Mouse (Mus musculus) MEL (cell line): Measurements from ENCODE around the gene Gls. TPM values are rescaled to one million over a fixed set of nuclear protein-coding genes. Genes with fewer than 3 reads are reported as not detected.

ENCODE experiments used
- DNase-seq: peaks from one replicate; pipeline ENCODE4 v3.0.0; 2011; ENCODE audit warnings: low read depth, low spot score
- H3K27ac ChIP-seq: 2 replicates; pipeline ENCODE4 v1.5.1; 2012; ENCODE audit warnings: low read depth, mild to moderate bottlenecking, control low read depth, low read length, moderate library complexity; ENCODE audit not compliant: control insufficient read depth
- H3K27me3 ChIP-seq, 2 experiments: fragments of 150-350 bp in 1 of 2; sonication (generic) in 1 of 2; 2 replicates each; pipeline ENCODE4 v1.6.1; 2012; ENCODE audit warnings: low read length in 2 of 2, mild to moderate bottlenecking in 2 of 2, improper control_type of control experiment in 1 of 2, moderate library complexity in 1 of 2; ENCODE audit not compliant: insufficient read depth in 2 of 2, control insufficient read depth in 1 of 2
- H3K36me3 ChIP-seq, 2 experiments: 2 replicates each; pipeline ENCODE4 v1.6.1; 2012 to 2014; ENCODE audit warnings: low read length in 2 of 2, improper control_type of control experiment in 1 of 2, inconsistent platforms in 1 of 2, mild to moderate bottlenecking in 1 of 2; ENCODE audit not compliant: insufficient read depth in 2 of 2, control insufficient read depth in 1 of 2
- H3K4me1 ChIP-seq, 2 experiments: fragments of 150-350 bp in 1 of 2; sonication (generic) in 1 of 2; 2 replicates each; pipeline ENCODE4 v1.6.1; 2012; ENCODE audit warnings: low read length in 2 of 2, improper control_type of control experiment in 1 of 2, mild to moderate bottlenecking in 1 of 2; ENCODE audit not compliant: insufficient read depth in 2 of 2, control insufficient read depth in 1 of 2
- H3K4me3 ChIP-seq, 2 experiments: fragments of 150-350 bp in 1 of 2; sonication (generic) in 1 of 2; 2 replicates each; pipeline ENCODE4 v1.5.1; 2012; ENCODE audit warnings: low read depth in 2 of 2, low read length in 2 of 2, mild to moderate bottlenecking in 2 of 2, moderate library complexity in 2 of 2, control low read depth in 1 of 2, improper control_type of control experiment in 1 of 2; ENCODE audit not compliant: control insufficient read depth in 1 of 2, insufficient read depth in 1 of 2
- H3K79me2 ChIP-seq: 2 replicates; pipeline ENCODE4 v1.6.1; 2012; ENCODE audit warnings: mild to moderate bottlenecking, low read length, moderate library complexity; ENCODE audit not compliant: control insufficient read depth, poor library complexity, insufficient read depth
- H3K9ac ChIP-seq: 2 replicates; pipeline ENCODE4 v1.6.1; 2012; ENCODE audit warnings: low read depth, mild to moderate bottlenecking, control low read depth, low read length, moderate library complexity; ENCODE audit not compliant: control insufficient read depth, poor library complexity, severe bottlenecking
- H3K9me3 ChIP-seq: fragments of 150-350 bp; sonication (generic); replicated peaks from 2 replicates; pipeline ENCODE4 v1.6.1; 2012; ENCODE audit warnings: mild to moderate bottlenecking, low read length, improper control_type of control experiment, moderate library complexity; ENCODE audit not compliant: insufficient read depth
- CHD1 ChIP-seq: IDR thresholded peaks from 2 replicates; pipeline ENCODE4 v1.6.1; 2012; ENCODE audit warnings: low read depth, mild to moderate bottlenecking, inconsistent platforms, low read length, improper control_type of control experiment
- CHD2 ChIP-seq: IDR thresholded peaks from 2 replicates; pipeline ENCODE4 v1.6.1; 2011; ENCODE audit warnings: low read length, improper control_type of control experiment
- ELF1 ChIP-seq: IDR thresholded peaks from 2 replicates; pipeline ENCODE4 v1.6.1; 2014; ENCODE audit warnings: low read depth, mild to moderate bottlenecking, inconsistent platforms, low read length, improper control_type of control experiment, moderate library complexity
- EP300 ChIP-seq, 2 experiments: IDR thresholded peaks; 2 replicates each; pipeline ENCODE4 v1.6.1; 2011; ENCODE audit warnings: improper control_type of control experiment in 2 of 2, low read length in 2 of 2, low read depth in 1 of 2, mild to moderate bottlenecking in 1 of 2
- ETS1 ChIP-seq: IDR thresholded peaks from 2 replicates; pipeline ENCODE4 v1.6.1; 2012; ENCODE audit warnings: low read depth, mild to moderate bottlenecking, inconsistent platforms, low read length, improper control_type of control experiment, moderate library complexity
- GABPA ChIP-seq: IDR thresholded peaks from 2 replicates; pipeline ENCODE4 v1.6.1; 2012; ENCODE audit warnings: low read depth, mild to moderate bottlenecking, inconsistent platforms, low read length, improper control_type of control experiment, moderate library complexity
- GATA1 ChIP-seq: IDR thresholded peaks from 2 replicates; pipeline ENCODE4 v1.6.1; 2011; ENCODE audit warnings: low read depth, low read length, improper control_type of control experiment
- JUND ChIP-seq: IDR thresholded peaks from 2 replicates; pipeline ENCODE4 v1.6.1; 2011; ENCODE audit warnings: low read depth, mild to moderate bottlenecking, improper control_type of control experiment, low read length
- MAFK ChIP-seq: IDR thresholded peaks from 2 replicates; pipeline ENCODE4 v1.6.1; 2011; ENCODE audit warnings: low read depth, mild to moderate bottlenecking, low read length, improper control_type of control experiment, borderline replicate concordance
- MYB ChIP-seq: IDR thresholded peaks from 2 replicates; pipeline ENCODE4 v1.6.1; 2011; ENCODE audit warnings: mild to moderate bottlenecking, low read depth, low read length, improper control_type of control experiment
- NELFE ChIP-seq: IDR thresholded peaks from 2 replicates; pipeline ENCODE4 v1.6.1; 2011; ENCODE audit warnings: low read depth, low read length, improper control_type of control experiment
- POLR2A ChIP-seq, 2 experiments: IDR thresholded peaks; 2 replicates each; pipeline ENCODE4 v1.6.1; 2011 to 2012; ENCODE audit warnings: low read length in 2 of 2, mild to moderate bottlenecking in 2 of 2, control low read depth in 1 of 2, improper control_type of control experiment in 1 of 2, low read depth in 1 of 2, moderate library complexity in 1 of 2; ENCODE audit not compliant: control insufficient read depth in 1 of 2, insufficient read depth in 1 of 2, poor library complexity in 1 of 2
- POLR2AphosphoS2 ChIP-seq: IDR thresholded peaks from 2 replicates; pipeline ENCODE4 v1.6.1; 2011; ENCODE audit warnings: low read length, improper control_type of control experiment
- POLR2AphosphoS5 ChIP-seq: IDR thresholded peaks from 2 replicates; pipeline ENCODE4 v1.6.1; 2012; ENCODE audit warnings: low read depth, borderline replicate concordance, mild to moderate bottlenecking, inconsistent platforms, low read length, moderate library complexity, mixed read lengths
- RAD21 ChIP-seq: IDR thresholded peaks from 2 replicates; pipeline ENCODE4 v1.6.1; 2011; ENCODE audit warnings: mild to moderate bottlenecking, low read depth, low read length, improper control_type of control experiment
- RCOR1 ChIP-seq: IDR thresholded peaks from 2 replicates; pipeline ENCODE4 v1.6.1; 2012; ENCODE audit warnings: low read depth, mild to moderate bottlenecking, inconsistent platforms, low read length, improper control_type of control experiment
- SIN3A ChIP-seq: IDR thresholded peaks from 2 replicates; pipeline ENCODE4 v1.6.1; 2012; ENCODE audit warnings: low read length, improper control_type of control experiment, inconsistent platforms
- SMC3 ChIP-seq: IDR thresholded peaks from 2 replicates; pipeline ENCODE4 v1.6.1; 2011; ENCODE audit warnings: low read depth, low read length, improper control_type of control experiment
- TAL1 ChIP-seq: IDR thresholded peaks from 2 replicates; pipeline ENCODE4 v1.6.1; 2012; ENCODE audit warnings: mild to moderate bottlenecking, inconsistent platforms, low read length, moderate library complexity, mixed read lengths
- TCF12 ChIP-seq: IDR thresholded peaks from 2 replicates; pipeline ENCODE4 v1.6.1; 2014; ENCODE audit warnings: low read depth, mild to moderate bottlenecking, inconsistent platforms, low read length, improper control_type of control experiment, moderate library complexity
- UBTF ChIP-seq: IDR thresholded peaks from 2 replicates; pipeline ENCODE4 v1.6.1; 2012; ENCODE audit warnings: low read depth, mild to moderate bottlenecking, inconsistent platforms, low read length, improper control_type of control experiment, moderate library complexity, borderline replicate concordance; ENCODE audit not compliant: insufficient read depth
- ZKSCAN1 ChIP-seq: IDR thresholded peaks from 2 replicates; pipeline ENCODE4 v1.6.1; 2012; ENCODE audit warnings: low read depth, mild to moderate bottlenecking, inconsistent platforms, low read length, improper control_type of control experiment, moderate library complexity
- ZMIZ1 ChIP-seq: IDR thresholded peaks from 2 replicates; pipeline ENCODE4 v1.6.1; 2012; ENCODE audit warnings: low read depth, mild to moderate bottlenecking, inconsistent platforms, low read length, improper control_type of control experiment, moderate library complexity
- ZNF384 ChIP-seq: IDR thresholded peaks from 2 replicates; pipeline ENCODE4 v1.6.1; 2012; ENCODE audit warnings: low read depth, mild to moderate bottlenecking, inconsistent platforms, low read length, improper control_type of control experiment
- polyA plus RNA-seq, 2 experiments: library from polyadenylated mRNA; stranded (reverse) in 1 of 2; unstranded in 1 of 2; fragments of >175 nt in 1 of 2; fragments of >200 nt in 1 of 2; gene quantifications; 2 replicates each; pipeline versions ENCODE4 v1.2.1 to v1.2.4; 2012; ENCODE audit warnings: low replicate concordance in 2 of 2, low read depth in 1 of 2; ENCODE audit not compliant: insufficient read length in 2 of 2, insufficient read depth in 1 of 2, missing spikeins in 1 of 2
- total RNA-seq: library from RNA; depleted of rRNA; stranded (reverse); fragments of 300-350 nt; gene quantifications from 2 replicates; pipeline ENCODE4 v1.2.3, GENCODE M21; 2012

Gls gene
- total and polyA plus RNA-seq, 3 experiments, result 57.2 to 121 (median 91.9) TPM

GRCm38 (mm10) chr1:52163707-52164457, 69.2 kb downstream of the Gls start:
- TF ChIP-seq SIN3A, result no peak
- no peak for TF ChIP-seq POLR2A (IDR thresholded peaks at IDR 0.05; ENCODE audit: control insufficient read depth in 1 of 2, insufficient read depth in 1 of 2, low read depth in 1 of 2, low read length in 2 of 2, poor library complexity in 1 of 2)
- no peak for TF ChIP-seq ZKSCAN1
- TF ChIP-seq JUND, result no peak
- no peak for TF ChIP-seq POLR2AphosphoS5
- no peak for TF ChIP-seq NELFE
- TF ChIP-seq MYB, result no peak
- no peak for TF ChIP-seq GABPA
- TF ChIP-seq ELF1, result no peak
- no peak for TF ChIP-seq ZNF384
- TF ChIP-seq MAFK, result no peak
- TF ChIP-seq EP300 (IDR thresholded peaks at IDR 0.05; ENCODE audit: low read depth in 1 of 2, low read length in 2 of 2), result no peak
- TF ChIP-seq RCOR1, result no peak
- TF ChIP-seq UBTF, result no peak
- no peak for TF ChIP-seq GATA1
- TF ChIP-seq RAD21, result no peak
- Histone ChIP-seq H3K9me3 (no peaks in the 10 kb centered on the region), H3K27ac (no peak overlapping the region), H3K36me3 (no peaks in the 10 kb centered on the region), H3K9ac (no peak overlapping the region), H3K27me3 (no peaks in the 10 kb centered on the region), H3K4me3 (no peak overlapping the region), H3K79me2 (no peaks in the 10 kb centered on the region), H3K4me1 (no peaks in the 10 kb centered on the region)
- DNase-seq, result no peak

- no peaks in the 10 kb centered on the region for H3K79me2 ChIP-seq
- no peaks in the 10 kb centered on the region for H3K4me1 ChIP-seq
- H3K9ac ChIP-seq, result no peak overlapping the region
- no peaks in the 10 kb centered on the region for H3K9me3 ChIP-seq
- no peak overlapping the region for H3K27ac ChIP-seq
- H3K27me3 ChIP-seq, result no peaks in the 10 kb centered on the region
- no peak for TF ChIP-seq RAD21
- TF ChIP-seq UBTF, result no peak
- TF ChIP-seq POLR2AphosphoS2, result no peak
- no peak for TF ChIP-seq POLR2AphosphoS5
- no peak for TF ChIP-seq TAL1
- TF ChIP-seq ETS1, result no peak
- TF ChIP-seq ZNF384, result no peak
- TF ChIP-seq SIN3A, result no peak
- no peak for TF ChIP-seq ZKSCAN1
- no peak for TF ChIP-seq CHD2
- TF ChIP-seq ZMIZ1, result no peak
- TF ChIP-seq CHD1, result no peak
- no peak for TF ChIP-seq TCF12
- TF ChIP-seq SMC3, result no peak
- no peak overlapping the region for H3K4me3 ChIP-seq
- H3K36me3 ChIP-seq, result no peaks in the 10 kb centered on the region
- no peak for DNase-seq
Measured at GRCm38 (mm10) chr1:52161151-52161550, 71.9 kb downstream of the Gls start.
